Mouse (Mus musculus) mouse trophoblast stem cell (cell line): ENCODE data around the gene Armc10.
"Not testable (repeated sequence)": the region's sequence is repeated elsewhere in the genome, so short reads cannot be mapped to it uniquely, and the experiment has no call there.

Experiments
- in situ Hi-C, 2 experiments: fragments of 300-500 bp; cut with MseI, MboI; formaldehyde crosslinking; loops; 2 replicates in 1 of 2; 3 replicates in 1 of 2; pipeline ENCODE4 v1.15.1; 2025

The Armc10 gene

DNA sequence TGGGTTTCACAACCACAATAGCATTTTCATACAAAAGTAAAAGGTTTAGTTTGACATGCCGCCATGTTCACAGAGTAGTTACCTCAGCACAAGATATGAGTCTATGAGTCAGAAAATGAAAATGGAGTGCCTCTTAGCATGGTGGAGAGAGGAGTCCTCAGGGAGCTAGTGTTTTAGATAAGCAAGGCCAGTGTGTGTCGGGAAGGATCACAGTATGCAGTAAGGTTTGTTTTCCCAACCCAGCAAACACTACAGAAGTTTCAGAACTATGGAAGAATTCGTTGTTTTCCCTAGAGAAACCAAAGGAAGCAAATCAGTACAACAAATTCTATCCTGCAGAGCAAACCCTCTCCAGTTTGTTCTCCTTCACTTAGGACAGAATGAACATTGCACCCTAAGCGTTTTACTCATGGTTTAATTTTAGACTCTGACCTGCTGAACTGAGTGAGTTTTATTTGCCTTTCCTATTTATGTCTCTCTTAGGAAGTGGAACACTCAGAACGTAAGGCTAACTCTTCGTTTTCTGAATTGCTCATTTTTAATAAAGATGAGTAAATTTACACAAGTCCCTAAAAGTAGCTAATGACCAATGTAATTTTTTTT, 57.4 kb downstream of the Armc10 start:
- in situ Hi-C loops = no loop called here

GRCm38 (mm10) chr5:21703708-21704107, 58.1 kb downstream of the Armc10 start:
- in situ Hi-C loops = no loop called here

DNA sequence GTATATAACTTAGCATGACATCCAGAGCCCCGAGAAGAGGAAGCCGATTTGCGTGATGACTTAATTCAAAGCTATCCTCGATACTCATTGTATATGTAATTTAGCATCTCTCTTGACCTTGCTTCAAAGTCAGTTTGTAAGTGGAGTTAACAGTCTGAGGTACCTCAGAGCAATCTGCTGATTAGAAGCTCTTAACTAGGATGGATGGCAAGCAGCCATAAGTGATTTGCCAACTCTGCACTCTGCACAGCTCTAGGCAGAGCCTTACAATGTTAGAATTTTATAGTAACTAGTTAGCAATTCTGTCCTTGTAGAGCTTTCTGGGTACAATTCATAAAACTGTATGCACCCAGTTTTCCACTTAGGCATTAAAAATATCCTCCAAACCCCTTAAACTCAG, 60.9 kb downstream of the Armc10 start:
- in situ Hi-C loops = no loop called here

DNA sequence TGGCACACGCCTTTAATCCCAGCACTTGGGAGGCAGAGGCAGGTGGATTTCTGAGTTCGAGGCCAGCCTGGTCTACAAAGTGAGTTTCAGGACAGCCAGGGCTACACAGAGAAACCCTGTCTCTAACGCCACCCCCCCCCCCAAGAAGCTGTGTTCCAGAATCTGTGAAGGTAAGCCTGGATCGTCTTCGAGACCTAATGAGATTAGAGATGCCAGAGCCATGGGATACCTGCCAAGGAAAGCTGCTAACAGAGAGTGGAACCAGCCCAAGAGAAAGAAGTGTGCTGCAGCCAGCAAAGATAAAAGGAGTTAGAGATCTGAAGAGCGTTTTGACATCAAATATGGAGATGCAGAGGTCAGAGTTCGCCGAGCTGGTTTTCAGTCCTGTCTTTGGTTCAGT, 62.4 kb downstream of the Armc10 start:
- in situ Hi-C loops = not testable (repeated sequence)
